Mouse (Mus musculus): ENCODE measurements around the gene Fam186b. TPM values are rescaled to one million over a fixed set of nuclear protein-coding genes. Genes with fewer than 3 reads are reported as not detected.
"Not testable (repeated sequence)": the region's sequence is repeated elsewhere in the genome, so short reads cannot be mapped to it uniquely, and the experiment has no call there.

Fam186b gene
- total RNA-seq, 2 experiments from 2014 or later = not detected

DNA sequence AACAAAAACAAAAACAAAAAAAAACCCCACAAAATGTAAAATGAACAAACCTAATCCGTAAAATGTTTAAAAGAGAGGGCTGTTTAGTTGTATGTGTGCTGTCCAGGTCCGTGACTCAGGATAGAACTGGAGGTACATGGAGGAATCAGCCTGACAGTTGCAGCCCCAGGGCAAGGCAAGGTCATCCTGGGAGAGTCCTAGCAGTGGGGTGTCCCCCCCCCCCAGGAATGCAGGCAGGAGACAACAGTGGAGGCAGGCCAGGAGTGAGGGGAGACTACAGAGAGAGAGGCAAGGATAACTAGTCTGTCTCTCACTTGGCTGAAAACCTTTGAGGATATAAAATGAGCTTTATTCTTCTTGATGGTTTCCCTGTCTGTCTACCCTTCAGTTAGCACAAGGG lies 31.3 kb downstream of the Fam186b start:
- no peak for ATAC-seq (replicated peaks; ENCODE audit: poor library complexity)

DNA sequence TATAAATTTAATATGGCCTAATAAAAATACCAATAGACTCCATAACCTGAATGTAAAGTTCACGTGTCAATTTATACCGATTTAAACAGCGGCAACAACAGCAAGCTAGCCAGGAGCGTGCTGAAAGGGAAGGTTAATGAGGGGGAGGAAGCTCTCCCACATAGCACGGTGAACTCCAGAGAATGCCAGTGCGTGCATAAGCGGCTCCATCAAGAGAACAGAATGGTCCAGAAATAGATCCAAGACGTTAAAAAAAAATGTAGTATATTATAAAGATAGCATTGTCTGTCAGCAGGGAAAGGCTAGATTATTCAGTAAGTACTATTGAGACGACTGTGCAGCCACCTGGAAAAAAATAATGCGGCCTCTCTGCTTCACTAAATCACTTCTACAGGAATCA lies 33.0 kb downstream of the Fam186b start:
- no peak for ATAC-seq (replicated peaks; ENCODE audit: poor library complexity)

DNA sequence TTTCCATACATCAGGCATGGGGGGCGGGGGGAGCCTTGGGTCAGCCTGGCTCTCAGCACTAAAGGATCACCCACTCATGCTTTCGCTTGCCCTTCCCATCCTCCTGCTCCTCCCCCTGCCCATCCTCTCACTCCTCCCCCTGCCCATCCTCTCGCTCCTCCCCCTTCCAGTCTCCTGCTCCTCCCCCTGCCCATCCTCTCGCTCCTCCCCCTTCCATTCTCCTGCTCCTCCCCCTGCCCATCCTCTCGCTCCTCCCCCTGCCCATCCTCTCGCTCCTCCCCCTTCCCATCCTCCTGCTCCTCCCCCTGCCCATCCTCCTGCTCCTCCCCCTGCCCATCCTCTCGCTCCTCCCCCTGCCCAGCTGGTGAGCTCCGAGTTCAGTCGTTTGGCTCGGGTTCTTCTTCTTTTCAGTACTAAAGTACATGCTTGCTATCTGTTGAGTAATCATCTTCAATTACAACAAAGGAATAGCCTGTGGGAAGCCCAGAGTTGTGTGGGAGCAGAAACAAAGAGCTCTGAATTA lies 35.9 kb downstream of the Fam186b start:
- ATAC-seq (replicated peaks; ENCODE audit: poor library complexity) = peak; percentile 96

DNA sequence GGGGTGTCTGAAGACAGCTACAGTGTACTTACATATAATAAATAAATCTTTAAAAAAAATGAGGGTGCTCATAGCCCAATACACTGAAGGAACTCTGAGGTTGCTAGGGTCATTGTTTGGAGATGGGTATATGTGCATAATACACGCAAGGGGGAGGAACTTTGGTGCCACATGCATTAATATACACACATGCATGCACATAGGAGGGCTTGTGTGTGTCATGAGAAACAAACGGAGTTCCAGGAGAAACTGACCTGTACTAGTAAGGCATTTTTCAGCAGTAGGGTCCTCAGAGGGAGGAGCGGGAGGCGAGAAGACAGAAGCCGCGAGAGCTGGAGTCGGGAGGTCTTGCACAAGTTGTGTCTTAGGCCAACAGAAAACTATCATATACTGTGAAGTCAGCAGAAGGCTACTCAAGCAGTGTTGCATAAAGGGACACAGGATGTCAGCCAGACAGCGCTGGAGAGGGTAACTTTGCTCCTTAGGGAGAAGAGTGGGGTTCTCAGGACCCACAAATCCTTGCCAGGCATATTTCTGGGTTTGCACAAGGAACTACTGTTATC lies 36.4 kb downstream of the Fam186b start:
- peak; percentile 40 for ATAC-seq (replicated peaks; ENCODE audit: poor library complexity)

DNA sequence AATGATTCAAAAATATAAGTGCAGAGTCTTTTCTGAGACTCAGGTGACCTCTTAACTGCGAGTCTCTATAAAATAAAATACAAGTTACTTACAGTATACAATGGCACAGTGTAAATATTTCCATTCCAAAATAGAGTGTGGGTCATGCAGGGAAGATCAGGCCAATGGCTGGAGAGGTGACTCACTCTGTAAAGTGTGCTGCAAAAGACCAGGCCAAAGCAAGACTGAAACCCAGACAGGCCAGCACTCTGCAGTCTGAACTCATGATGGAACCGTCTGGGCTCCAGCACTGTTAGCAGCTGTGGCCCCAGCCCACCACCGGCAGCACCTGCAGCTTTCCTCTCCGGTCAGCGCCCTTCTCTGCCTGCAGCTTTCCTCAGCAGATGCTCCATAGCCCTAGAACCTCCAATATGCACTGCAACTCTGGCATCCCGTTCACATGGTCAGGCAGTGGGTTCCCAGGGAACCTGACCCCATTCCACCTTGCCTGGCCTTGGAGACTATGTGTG lies 40.4 kb downstream of the Fam186b start:
- no peak for ATAC-seq (replicated peaks; ENCODE audit: poor library complexity)

DNA sequence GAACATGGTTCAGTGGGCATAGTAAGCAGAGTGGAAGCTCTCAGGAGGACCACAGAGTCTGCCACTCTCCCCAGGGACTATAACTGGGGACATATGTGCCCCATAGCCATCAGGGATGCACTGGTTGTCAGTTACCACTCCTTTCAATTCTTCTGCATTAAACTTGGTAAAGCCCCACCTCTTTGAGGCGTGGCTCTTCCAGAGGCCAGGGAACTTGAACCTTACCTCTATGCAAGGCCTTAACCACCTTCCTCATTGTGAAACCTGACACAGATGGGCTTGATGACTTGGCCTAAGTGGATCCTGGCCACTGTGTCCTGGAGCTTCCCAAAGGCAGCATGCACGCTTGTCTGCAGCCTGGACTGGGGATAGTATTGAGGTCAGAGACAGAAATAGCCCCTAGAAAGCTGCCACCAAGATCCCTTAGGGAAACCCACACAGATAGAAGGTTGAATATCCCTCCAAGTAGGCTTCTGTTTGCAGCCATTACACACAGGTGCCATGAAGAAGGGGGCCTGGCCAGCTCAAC lies 41.1 kb downstream of the Fam186b start:
- ATAC-seq (replicated peaks; ENCODE audit: poor library complexity) = no peak

DNA sequence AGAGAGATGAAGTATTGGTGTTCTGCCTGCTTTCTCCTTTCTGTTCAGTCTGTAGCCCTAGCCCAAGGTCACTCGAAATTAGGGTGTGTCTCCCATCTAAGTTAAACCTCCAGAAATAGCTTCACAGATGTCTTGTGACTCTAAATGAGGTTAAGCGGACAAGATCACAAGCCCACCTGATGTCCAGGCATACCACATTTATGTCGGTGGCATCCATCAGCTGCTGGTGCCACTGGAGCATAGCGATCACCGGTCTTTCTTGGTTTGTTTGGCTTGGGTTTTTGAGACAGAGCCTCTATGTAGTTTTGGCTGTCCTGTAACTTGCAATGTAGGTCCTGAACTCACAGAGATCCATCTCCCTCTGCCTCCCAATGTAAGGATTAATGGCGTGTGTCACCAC lies 41.9 kb downstream of the Fam186b start:
- ATAC-seq (replicated peaks; ENCODE audit: poor library complexity) = no peak

DNA sequence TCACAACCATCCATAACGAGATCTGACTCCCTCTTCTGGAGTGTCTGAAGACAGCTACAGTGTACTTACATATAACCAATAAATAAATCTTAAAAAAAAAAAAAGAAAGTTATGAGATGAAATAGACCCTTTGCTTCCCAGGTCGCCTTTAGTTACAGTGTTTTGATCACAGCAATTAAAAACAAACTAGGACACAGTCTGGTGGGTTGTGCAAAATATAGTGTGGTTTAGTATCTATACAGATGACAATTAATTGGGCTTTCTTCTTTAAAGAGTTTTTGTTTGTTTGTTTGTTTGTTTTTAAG lies 42.6 kb downstream of the Fam186b start:
- ATAC-seq (replicated peaks; ENCODE audit: poor library complexity) = not testable (repeated sequence)

DNA sequence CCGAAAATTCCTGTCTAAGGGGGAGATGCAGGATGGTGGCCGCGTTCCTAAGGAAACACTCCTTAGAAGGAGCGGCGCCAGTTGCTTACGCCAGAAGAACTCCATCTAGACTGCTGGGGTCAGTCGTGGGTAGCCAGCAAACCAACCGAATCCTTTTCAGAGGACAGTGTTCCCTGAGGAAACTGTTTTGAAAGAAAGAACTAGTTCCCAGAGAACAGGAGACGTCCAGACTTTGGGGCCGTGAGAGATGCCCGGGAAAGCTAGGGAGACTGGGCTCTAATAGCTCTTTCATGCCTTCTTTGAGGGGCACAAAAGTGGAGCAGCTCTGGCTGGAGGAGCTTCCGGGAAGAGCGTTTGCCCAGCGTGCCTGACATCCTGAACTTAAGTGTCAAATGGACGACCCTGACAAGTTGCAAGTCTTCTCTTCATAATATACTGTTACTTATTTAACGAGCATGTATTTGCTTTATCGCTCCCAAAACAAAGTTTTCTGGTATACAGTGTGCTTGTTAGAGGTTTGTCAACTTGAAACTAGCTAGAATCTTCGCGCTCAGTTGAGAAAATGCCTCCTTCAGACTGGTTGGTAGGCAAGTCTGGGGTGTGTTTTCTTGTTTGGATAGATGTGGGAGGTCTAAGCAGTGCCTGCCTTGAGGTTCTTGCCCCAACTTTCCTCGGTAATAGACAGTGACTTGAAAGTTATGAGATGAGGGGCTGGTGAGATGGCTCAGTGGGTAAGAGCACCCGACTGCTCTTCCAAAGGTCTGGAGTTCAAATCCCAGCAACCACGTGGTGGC lies 43.1 kb downstream of the Fam186b start:
- ATAC-seq (replicated peaks; ENCODE audit: poor library complexity) = peak; percentile 7; the same call in 1 of the 2 replicates

DNA sequence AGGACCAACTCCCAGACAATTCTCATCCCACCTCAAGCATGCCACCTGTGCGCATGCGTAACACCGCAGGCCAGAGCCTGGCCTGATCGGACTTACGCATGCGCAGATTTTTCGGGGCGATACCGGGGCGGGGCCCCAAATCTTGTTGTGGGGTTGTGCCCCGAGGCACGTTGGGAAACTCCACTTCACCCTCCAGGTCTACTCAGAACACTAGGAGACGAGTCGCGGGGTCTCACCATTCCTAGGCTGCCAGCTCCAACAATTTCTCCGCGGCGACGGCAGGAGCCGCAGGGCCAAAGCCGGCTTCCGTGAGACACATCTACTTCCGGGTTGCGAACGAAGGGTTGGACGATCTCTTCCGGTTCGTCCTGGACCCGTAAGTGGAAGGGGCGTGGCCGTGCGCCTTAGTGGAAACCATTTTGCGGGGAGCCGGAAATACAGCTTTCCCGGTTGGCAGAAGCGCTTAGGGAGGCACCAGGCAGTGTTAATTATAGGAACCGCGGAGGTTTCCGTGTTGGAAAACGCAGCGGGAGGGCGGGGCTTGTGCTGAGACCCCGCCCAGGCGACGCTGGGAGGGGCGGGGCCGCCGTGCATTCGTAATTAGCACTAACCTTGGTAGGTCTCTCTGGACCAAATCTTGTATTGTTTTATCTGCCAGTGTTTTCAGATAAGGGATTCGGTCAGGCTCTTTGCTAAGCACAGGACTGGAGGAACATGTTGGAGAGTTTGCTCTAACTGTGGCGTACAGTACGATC lies 43.9 kb downstream of the Fam186b start, which contains the start of gene Mcrs1:
Gene Mcrs1, minus strand, starts transcription at position 336 of the 755 bp plus-strand sequence.
- ATAC-seq (replicated peaks; ENCODE audit: poor library complexity) = peak; percentile 92

DNA sequence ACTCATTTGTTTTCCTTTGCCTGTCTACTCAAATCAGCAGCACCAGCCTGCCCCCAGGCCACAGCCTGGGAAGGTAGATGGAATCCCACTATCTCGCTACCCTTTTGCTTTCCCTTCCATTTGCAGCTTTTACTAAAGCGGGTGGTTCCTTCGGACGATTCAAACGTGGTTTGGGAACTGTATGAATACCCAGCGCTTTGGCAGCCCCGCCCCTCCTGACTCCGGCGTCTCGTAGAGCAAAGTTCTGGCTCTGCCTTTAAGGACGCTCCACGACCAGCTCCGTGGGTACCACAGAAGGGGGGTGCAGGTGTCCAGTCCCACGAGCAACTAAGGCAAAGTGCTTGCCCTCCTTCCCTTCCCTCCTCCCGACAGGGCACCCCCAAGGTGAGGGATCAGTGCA lies 44.6 kb downstream of the Fam186b start:
- 0 out of 2 replicates have a peak, but pooled peaks have one; percentile 4 for ATAC-seq (replicated peaks; ENCODE audit: poor library complexity)

DNA sequence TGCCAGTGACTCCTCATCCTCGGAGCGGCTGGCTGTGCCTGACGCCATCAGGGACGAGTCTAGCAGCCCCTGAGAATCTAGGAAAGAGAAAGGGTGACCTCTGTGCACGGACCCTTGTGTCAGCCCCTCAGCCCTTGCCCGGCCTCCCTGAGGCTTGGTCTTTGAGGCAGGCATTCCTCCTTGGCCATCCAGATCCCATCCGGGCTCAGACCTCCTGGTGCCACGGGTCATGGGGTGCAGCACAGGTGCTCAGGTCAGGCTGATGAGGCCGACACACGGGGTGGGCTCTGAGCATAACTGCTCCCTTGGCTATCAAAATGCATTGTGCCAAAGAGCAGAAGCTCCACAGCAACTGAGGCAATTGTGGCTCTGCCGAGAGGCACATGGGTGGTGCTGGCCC lies 45.8 kb downstream of the Fam186b start:
- ATAC-seq (replicated peaks; ENCODE audit: poor library complexity) = no peak

DNA sequence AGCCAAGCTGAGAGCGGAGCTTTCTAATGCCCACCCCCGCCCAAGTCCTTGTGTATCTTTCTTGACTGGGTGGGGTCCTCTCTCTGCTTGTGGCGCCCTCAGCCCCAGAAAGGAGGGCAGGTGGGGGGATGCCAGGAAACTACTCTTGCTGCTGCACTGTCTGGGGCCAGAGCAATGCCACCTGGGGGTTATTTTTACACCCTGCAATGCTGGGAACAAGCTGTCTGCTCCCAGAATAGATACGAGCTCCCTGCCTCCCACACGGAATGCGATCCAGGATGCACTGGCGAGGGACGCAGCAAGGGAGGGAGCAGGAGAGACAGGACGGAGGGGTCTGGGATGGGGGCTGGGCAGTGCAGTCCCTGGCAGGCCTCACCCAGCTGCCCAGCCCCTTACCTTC lies 46.7 kb downstream of the Fam186b start:
- no peak for ATAC-seq (replicated peaks; ENCODE audit: poor library complexity)

DNA sequence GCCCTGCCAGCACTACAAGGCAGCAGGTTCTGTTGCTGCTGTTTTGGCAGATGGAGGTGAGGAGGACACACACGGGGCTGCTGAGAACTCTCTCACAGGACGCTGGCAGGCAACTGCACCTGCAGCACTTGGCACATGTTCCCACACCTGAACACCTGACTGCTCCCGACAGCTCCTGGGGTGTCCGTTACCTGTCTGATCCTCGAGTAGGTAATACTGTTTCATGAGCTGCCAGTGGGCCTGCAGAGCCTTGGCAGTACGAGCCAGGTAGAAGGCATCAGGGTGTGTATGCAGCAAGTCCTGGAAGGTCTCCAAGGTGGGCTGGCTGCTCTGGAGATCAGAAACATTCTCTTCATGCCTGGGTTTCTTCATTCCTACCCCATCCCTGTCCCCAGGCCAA lies 49.0 kb downstream of the Fam186b start:
- ATAC-seq (replicated peaks; ENCODE audit: poor library complexity) = not testable (repeated sequence)

DNA sequence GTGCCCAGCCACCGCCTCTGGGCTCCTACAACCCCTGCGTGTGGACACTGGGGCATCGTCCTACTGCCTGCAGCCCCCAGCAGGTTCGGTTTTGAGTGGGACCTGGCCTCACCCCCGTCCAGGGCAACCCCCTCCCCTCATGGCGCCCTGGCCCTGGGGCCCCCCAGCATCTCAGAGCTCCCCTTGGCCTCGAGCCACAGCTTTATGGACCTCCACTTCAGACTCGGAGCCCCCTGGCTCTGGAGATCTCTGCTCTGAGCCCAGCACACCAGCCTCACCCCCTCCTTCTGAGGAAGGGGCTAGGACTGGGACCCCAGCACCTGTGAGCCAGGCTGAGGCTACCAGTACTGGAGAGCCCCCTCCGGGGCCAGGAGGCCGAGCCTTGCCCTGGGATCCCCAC lies 53.6 kb downstream of the Fam186b start:
- no peak for ATAC-seq (replicated peaks; ENCODE audit: poor library complexity)

DNA sequence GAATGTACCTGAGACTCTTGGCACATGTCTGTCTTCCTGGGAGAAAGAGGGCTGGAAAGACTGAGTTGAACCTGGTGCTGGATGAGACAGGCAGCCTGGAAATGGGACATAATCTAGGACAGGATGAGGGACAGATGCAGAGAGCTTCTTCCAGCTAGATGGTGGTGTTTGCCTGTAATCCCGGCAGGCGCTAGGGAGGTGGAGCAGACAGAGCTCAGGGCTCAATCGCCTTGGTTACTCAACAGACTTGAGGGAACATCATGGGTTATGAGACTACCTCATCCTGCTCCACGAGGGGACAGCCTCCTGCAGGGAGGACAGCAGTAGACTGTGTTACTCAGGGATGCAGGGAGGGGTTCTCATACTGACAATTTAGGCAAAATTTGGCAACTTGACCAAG lies 54.4 kb downstream of the Fam186b start:
- no peak for ATAC-seq (replicated peaks; ENCODE audit: poor library complexity)

DNA sequence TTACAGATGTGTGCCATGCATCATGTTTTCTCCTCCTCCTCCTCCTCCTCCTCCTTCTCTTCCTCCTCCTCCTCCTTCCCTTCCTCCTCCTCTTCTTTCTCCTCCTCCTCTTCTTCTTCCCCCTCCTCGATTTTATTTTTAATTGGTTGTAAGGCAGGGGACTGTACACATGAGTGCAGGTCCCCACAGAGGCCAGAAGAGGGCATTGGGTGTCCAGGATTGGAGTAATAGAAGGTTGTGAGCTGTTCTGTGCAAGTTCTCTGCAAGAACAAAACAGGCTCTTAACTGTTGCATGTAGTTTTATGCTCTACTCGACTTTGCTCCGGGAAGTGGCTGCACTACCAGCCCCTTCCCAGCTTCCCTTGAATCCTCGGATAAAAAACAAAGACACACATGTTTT lies 55.6 kb downstream of the Fam186b start:
- peak; percentile 46; the same call in 1 of the 2 replicates for ATAC-seq (replicated peaks; ENCODE audit: poor library complexity)

DNA sequence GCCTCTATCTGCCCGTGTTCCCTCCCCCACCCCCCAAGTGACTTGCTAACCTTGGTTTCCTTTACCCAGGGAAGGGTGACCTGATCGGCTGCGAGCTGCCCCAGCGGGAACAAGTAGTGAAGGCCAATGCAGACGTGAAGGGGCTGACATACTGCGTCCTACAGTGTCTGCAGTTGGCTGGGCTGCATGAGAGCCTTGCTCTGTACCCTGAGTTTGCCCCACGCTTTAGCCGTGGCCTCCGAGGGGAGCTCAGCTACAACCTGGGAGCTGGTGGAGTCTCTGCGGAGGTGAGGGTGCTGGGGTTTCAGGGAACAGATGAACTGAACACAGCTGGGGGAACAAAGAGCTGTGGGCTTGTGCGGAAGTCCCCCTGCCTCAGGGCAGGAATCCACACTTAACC lies 57.7 kb downstream of the Fam186b start:
- no peak for ATAC-seq (replicated peaks; ENCODE audit: poor library complexity)

DNA sequence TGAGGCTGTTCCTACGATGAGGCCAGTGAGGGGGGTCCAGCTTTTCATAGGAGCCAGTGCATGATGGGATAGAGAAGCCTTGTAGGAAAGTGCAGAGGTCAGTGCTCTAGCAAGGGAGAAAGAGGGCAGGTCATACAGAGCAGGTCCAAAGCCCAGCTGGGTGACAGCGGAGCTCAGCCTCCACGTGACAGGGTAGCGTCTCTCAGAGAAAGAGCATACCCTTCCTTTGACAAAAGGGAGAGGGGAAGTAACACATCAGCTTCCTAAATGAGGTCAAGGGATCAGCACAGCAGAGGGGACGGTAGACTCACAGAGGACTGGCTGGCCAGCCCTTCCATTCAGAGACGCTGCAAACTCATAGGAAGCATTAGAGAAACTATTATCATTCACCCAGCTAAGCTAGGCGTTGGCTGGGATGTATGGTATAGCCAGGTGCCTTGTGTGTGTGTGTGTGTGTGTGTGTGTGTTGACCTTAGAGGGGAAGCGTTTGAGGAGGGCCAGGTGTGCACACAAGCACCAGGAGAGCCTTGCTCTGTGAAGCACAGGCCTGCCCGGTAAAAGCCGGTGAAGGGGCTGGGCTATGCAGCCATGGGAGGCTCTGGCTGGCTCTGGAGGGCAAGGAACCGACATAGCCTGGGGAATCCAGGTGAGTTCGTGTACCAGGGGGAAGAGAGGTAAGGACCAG lies 61.2 kb downstream of the Fam186b start:
- no peak for ATAC-seq (replicated peaks; ENCODE audit: poor library complexity)

DNA sequence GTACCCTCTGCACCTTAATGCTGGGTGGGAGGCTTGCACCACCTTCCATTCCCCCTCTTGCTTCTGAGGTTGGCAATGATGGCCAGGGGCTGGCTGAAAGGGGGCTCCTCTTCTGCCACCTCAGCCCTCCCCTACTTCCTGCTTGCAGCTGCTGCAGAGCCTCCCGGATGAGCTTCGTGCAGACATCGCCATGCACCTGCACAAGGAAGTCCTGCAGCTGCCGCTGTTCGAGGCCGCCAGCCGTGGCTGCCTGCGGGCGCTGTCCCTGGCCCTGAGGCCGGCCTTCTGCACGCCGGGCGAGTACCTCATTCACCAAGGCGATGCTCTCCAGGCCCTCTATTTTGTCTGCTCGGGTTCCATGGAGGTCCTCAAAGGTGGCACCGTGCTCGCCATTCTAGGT lies 62.0 kb downstream of the Fam186b start:
- no peak for ATAC-seq (replicated peaks; ENCODE audit: poor library complexity)

DNA sequence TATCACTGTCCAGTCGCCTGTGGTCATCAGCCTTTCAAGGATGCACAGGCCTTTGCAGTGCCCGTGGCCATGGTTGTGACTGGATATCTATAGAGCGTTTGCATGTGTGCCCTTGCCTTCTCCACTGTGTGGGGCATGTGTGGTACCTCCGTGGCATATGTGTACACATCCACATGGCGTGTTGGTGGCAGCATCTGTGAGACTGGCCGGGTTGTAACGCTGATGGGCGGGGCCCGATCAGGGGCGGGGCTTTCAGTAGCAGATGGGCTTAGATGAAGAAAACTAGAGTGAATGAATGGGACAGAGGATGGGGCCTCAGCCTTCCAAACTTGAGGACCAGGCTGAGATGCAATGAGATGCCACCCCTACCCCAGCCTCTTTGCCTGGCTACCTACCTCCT lies 63.7 kb downstream of the Fam186b start:
- no peak for ATAC-seq (replicated peaks; ENCODE audit: poor library complexity)
